Mouse (Mus musculus) lung, adult 18-20 months (tissue): Measurements from ENCODE around the gene Fbxl21.

Source experiments
- DNase-seq, 2 experiments: peaks; one replicate each; pipeline ENCODE4 v3.0.0; 2022; ENCODE audit warnings: mixed read lengths in 2 of 2

Gene Fbxl21

DNA sequence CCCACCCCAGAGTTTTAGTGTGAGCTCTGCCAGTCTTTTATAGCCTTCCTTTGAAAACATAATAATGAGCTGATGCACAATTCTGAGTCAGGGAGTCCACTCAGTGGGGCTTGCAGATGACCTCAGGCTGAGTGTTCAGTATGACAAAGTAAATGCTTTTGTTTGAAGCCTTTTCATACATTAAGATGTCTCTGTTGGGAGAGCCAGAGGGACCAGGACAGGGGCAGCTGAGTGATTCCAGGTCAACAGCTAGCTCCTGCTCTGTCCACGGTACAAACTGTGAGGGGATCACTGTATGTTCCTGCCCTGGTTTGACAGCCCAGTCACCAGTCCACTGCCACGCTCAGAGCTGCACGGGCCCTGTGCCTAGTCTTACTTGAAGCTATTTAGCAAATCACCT, 60.4 kb downstream of the Fbxl21 start:
- no peak for DNase-seq

DNA sequence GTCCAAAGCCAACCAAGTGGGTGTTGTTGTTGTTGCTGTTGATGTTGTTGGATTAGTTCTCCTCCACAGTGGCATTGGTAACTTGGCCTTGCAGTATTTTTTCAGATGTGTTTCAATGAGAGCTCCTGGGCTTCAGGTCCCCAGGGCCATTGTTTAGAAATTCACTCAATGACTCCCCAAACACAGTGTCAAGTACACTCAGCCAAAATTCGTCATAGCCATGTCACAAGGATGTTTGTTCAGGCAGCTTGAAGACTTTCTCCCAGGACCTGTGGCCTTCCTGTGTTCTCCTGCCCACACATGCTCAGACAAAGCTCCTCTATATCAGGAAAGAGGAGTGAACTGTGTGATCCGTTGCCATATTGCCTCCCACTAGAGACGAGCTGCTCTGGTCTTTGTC, 63.8 kb downstream of the Fbxl21 start:
- DNase-seq, result peak; percentile 56 to 79
